Mouse (Mus musculus) layer of hippocampus, adult 9-11 months (tissue): Measurements from ENCODE around the gene Fat3.

ENCODE experiments used
- DNase-seq: peaks from one replicate; pipeline ENCODE4 v3.0.0; 2022

Gene Fat3

GRCm38 (mm10) chr9:16113936-16114642 lies 387.0 kb downstream of the Fat3 start:
- peak; percentile 92 for DNase-seq

- no peak for DNase-seq
Measured at GRCm38 (mm10) chr9:16107900-16108299, 393.2 kb downstream of the Fat3 start.

GRCm38 (mm10) chr9:16107386-16107785 lies 393.7 kb downstream of the Fat3 start:
- no peak for DNase-seq

GRCm38 (mm10) chr9:16098553-16098952 lies 402.5 kb downstream of the Fat3 start:
- no peak for DNase-seq

- DNase-seq = no peak
Measured at GRCm38 (mm10) chr9:16093047-16093668, 407.9 kb downstream of the Fat3 start.

- no peak for DNase-seq
Measured at GRCm38 (mm10) chr9:16092051-16092967, 408.8 kb downstream of the Fat3 start.

- DNase-seq = no peak
Measured at GRCm38 (mm10) chr9:16079292-16079691, 421.8 kb downstream of the Fat3 start.

GRCm38 (mm10) chr9:16074664-16075063 lies 426.4 kb downstream of the Fat3 start:
- DNase-seq = no peak

GRCm38 (mm10) chr9:16074116-16074515 lies 427.0 kb downstream of the Fat3 start:
- no peak for DNase-seq

- DNase-seq = no peak
Measured at GRCm38 (mm10) chr9:16063447-16063846, 437.6 kb downstream of the Fat3 start.

GRCm38 (mm10) chr9:16062472-16062871 lies 438.6 kb downstream of the Fat3 start:
- no peak for DNase-seq

- DNase-seq = peak; percentile 21
Measured at GRCm38 (mm10) chr9:16046686-16047085, 454.4 kb downstream of the Fat3 start.

- no peak for DNase-seq
Measured at GRCm38 (mm10) chr9:16037375-16037774, 463.7 kb downstream of the Fat3 start.

- peak; percentile 62 for DNase-seq
Measured at GRCm38 (mm10) chr9:16036346-16036745, 464.7 kb downstream of the Fat3 start.

- DNase-seq = no peak
Measured at GRCm38 (mm10) chr9:16029715-16030285, 471.3 kb downstream of the Fat3 start.

- DNase-seq = peak; percentile 64
Measured at GRCm38 (mm10) chr9:16029066-16029465, 472.0 kb downstream of the Fat3 start.

GRCm38 (mm10) chr9:16028394-16028911 lies 472.6 kb downstream of the Fat3 start:
- DNase-seq = peak; percentile 43

GRCm38 (mm10) chr9:16026054-16026453 lies 475.0 kb downstream of the Fat3 start:
- DNase-seq = peak; percentile 26

- peak; percentile 9 for DNase-seq
Measured at GRCm38 (mm10) chr9:16024706-16025105, 476.4 kb downstream of the Fat3 start.

- peak; percentile 45 for DNase-seq
Measured at GRCm38 (mm10) chr9:16014115-16014514, 487.0 kb downstream of the Fat3 start.

- DNase-seq = peak; percentile 80
Measured at GRCm38 (mm10) chr9:16011382-16011781, 489.7 kb downstream of the Fat3 start.

- no peak for DNase-seq
Measured at GRCm38 (mm10) chr9:16007516-16007915, 493.6 kb downstream of the Fat3 start.

- peak; percentile 19 for DNase-seq
Measured at GRCm38 (mm10) chr9:16002991-16003390, 498.1 kb downstream of the Fat3 start.
